Mouse (Mus musculus) hindbrain, embryonic 13.5 days (tissue): ENCODE results near the gene Cox4i2. TPM values are rescaled to one million over a fixed set of nuclear protein-coding genes. Genes with fewer than 3 reads are reported as not detected.
A peak's percentile ranks its signal among the peaks of the same experiment; 100 is the strongest.

ENCODE experiments used
- ATAC-seq: fragments of 200-750 bp; cut with Nextera tagmentation; 2 replicates; pipeline ENCODE4 v1.8.0; 2017; ENCODE audit warnings: moderate TSS enrichment; ENCODE audit not compliant: low FRiP score
- H3K27ac ChIP-seq: fragments of 300-500 bp; sonication (generic); 2 replicates; pipeline ENCODE4 v1.5.1; 2015; ENCODE audit warnings: inconsistent platforms, mild to moderate bottlenecking, moderate library complexity
- H3K27me3 ChIP-seq: fragments of 300-500 bp; sonication (generic); 2 replicates; pipeline ENCODE4 v1.6.1; 2015; ENCODE audit warnings: mild to moderate bottlenecking, inconsistent platforms
- H3K36me3 ChIP-seq: fragments of 300-500 bp; sonication (generic); 2 replicates; pipeline ENCODE4 v1.6.1; 2015; ENCODE audit warnings: mild to moderate bottlenecking, inconsistent platforms
- H3K4me1 ChIP-seq: fragments of 300-500 bp; sonication (generic); replicated peaks from 2 replicates; pipeline ENCODE4 v1.6.1; 2015; ENCODE audit warnings: inconsistent platforms
- H3K4me2 ChIP-seq: fragments of 300-500 bp; sonication (generic); 2 replicates; pipeline ENCODE4 v1.6.1; 2015; ENCODE audit warnings: inconsistent platforms, mild to moderate bottlenecking, moderate library complexity
- H3K4me3 ChIP-seq: fragments of 300-500 bp; sonication (generic); 2 replicates; pipeline ENCODE4 v1.5.1; 2015; ENCODE audit warnings: mild to moderate bottlenecking, inconsistent platforms
- H3K9ac ChIP-seq: fragments of 300-500 bp; sonication (generic); 2 replicates; pipeline ENCODE4 v1.6.1; 2015; ENCODE audit warnings: mild to moderate bottlenecking, inconsistent platforms
- H3K9me3 ChIP-seq: fragments of 300-500 bp; sonication (generic); 2 replicates; pipeline ENCODE4 v1.6.1; 2016; ENCODE audit warnings: inconsistent platforms
- WGBS: fragments of 180-500 bp; shearing (Covaris S2); methylation state at CpG from one replicate; pipeline ENCODE4 v1.1.7; 2015; 5-methylcytosine and 5-hydroxymethylcytosine counted together
- polyA plus RNA-seq: library from polyadenylated mRNA; unstranded; fragments of >200 nt; fragmentation: Nextera tagmentation; extraction: Ambion mirVana; gene quantifications from 2 replicates; pipeline ENCODE4 v1.2.1, GENCODE M21; 2015

Gene Cox4i2
- polyA plus RNA-seq, 1 experiment from 2014 or later = 5.4 TPM

- ATAC-seq = no peak
- WGBS = under 1% methylated on average over 22 of the region's 22 CpGs
- Histone ChIP-seq H3K9ac (peak overlapping the region; percentile 79), H3K27me3 (no peaks in the 10 kb centered on the region), H3K9me3 (no peaks in the 10 kb centered on the region), H3K27ac (peak overlapping the region; percentile 85), H3K4me2 (peak overlapping the region; percentile 91), H3K4me3 (peak overlapping the region; percentile 58), H3K36me3 (no peaks in the 10 kb centered on the region), H3K4me1 (peaks cover 69% of the 10 kb centered on the region)
These were observed 17.2 kb upstream of the Cox4i2 start for GRCm38 (mm10) chr2:152736748-152737147.

GRCm38 (mm10) chr2:152737306-152738221 is 16.4 kb upstream of the Cox4i2 start:
- H3K9me3 ChIP-seq = no peaks in the 10 kb centered on the region
- peak overlapping the region; percentile 58 for H3K4me3 ChIP-seq
- H3K27me3 ChIP-seq = no peaks in the 10 kb centered on the region
- H3K4me1 ChIP-seq = peaks cover 73% of the 10 kb centered on the region
- H3K4me2 ChIP-seq = peak overlapping the region; percentile 91
- H3K27ac ChIP-seq = peak overlapping the region; percentile 85
- ATAC-seq = no peak
- peak overlapping the region; percentile 79 for H3K9ac ChIP-seq
- 7% methylated on average over 10 of the region's 10 CpGs for WGBS
- H3K36me3 ChIP-seq = no peaks in the 10 kb centered on the region

GRCm38 (mm10) chr2:152738341-152738740 is 15.6 kb upstream of the Cox4i2 start:
- H3K9ac ChIP-seq = peak overlapping the region; percentile 79
- 54% methylated on average over 2 of the region's 2 CpGs for WGBS
- no peak for ATAC-seq

GRCm38 (mm10) chr2:152739031-152739841 is 14.7 kb upstream of the Cox4i2 start:
- Histone ChIP-seq H3K27me3 (no peaks in the 10 kb centered on the region), H3K4me1 (peaks cover 72% of the 10 kb centered on the region), H3K27ac (peak overlapping the region; percentile 85), H3K9ac (peak overlapping the region; percentile 74), H3K36me3 (no peaks in the 10 kb centered on the region), H3K9me3 (no peaks in the 10 kb centered on the region), H3K4me3 (peak overlapping the region; percentile 44), H3K4me2 (peak overlapping the region; percentile 91)
- WGBS = under 1% methylated on average over 35 of the region's 36 CpGs
- peak; percentile 23; the same call in 1 of the 2 replicates for ATAC-seq

More at GRCm38 (mm10) chr2:152738341-152738740, 15.6 kb upstream of the Cox4i2 start:
- Histone ChIP-seq H3K4me1 (peaks cover 73% of the 10 kb centered on the region), H3K9me3 (no peaks in the 10 kb centered on the region), H3K27ac (peak overlapping the region; percentile 85), H3K4me3 (peak overlapping the region; percentile 58), H3K36me3 (no peaks in the 10 kb centered on the region), H3K27me3 (no peaks in the 10 kb centered on the region), H3K4me2 (peak overlapping the region; percentile 91)

- no peak for ATAC-seq
- 26% methylated on average over 3 of the region's 3 CpGs for WGBS
- peaks cover 66% of the 10 kb centered on the region for H3K4me1 ChIP-seq
- no peak overlapping the region for H3K4me3 ChIP-seq
- H3K27me3 ChIP-seq = no peaks in the 10 kb centered on the region
- H3K9me3 ChIP-seq = no peaks in the 10 kb centered on the region
- peak overlapping the region; percentile 85 for H3K27ac ChIP-seq
- H3K36me3 ChIP-seq = no peaks in the 10 kb centered on the region
- H3K9ac ChIP-seq = no peak overlapping the region
- H3K4me2 ChIP-seq = peak overlapping the region; percentile 91
These were observed 14.1 kb upstream of the Cox4i2 start for GRCm38 (mm10) chr2:152739842-152740260.

- no peak overlapping the region for H3K27ac ChIP-seq
- H3K4me2 ChIP-seq = no peak overlapping the region
- no peak overlapping the region for H3K9ac ChIP-seq
- H3K9me3 ChIP-seq = no peaks in the 10 kb centered on the region
- H3K27me3 ChIP-seq = no peaks in the 10 kb centered on the region
- no peak overlapping the region for H3K4me3 ChIP-seq
- ATAC-seq = no peak
- H3K36me3 ChIP-seq = no peaks in the 10 kb centered on the region
- H3K4me1 ChIP-seq = peaks cover 61% of the 10 kb centered on the region
- WGBS = 59% methylated on average over 5 of the region's 5 CpGs
These were observed 13.5 kb upstream of the Cox4i2 start for GRCm38 (mm10) chr2:152740490-152740889.

GRCm38 (mm10) chr2:152741153-152742041 is 12.6 kb upstream of the Cox4i2 start:
- Histone ChIP-seq H3K9ac (peak overlapping the region; percentile 19; the same call in 1 of the 2 replicates), H3K27me3 (no peaks in the 10 kb centered on the region), H3K4me1 (peaks cover 52% of the 10 kb centered on the region), H3K4me3 (no peak overlapping the region), H3K9me3 (no peaks in the 10 kb centered on the region), H3K27ac (peak overlapping the region; percentile 62), H3K36me3 (no peaks in the 10 kb centered on the region), H3K4me2 (peak overlapping the region; percentile 25; the same call in 1 of the 2 replicates)
- ATAC-seq = peak; percentile 32; the same call in 1 of the 2 replicates
- 44% methylated on average over 14 of the region's 14 CpGs for WGBS

- no peaks in the 10 kb centered on the region for H3K36me3 ChIP-seq
- H3K27ac ChIP-seq = peak overlapping the region; percentile 62; the same call in 1 of the 2 replicates
- no peak for ATAC-seq
- WGBS = 21% methylated on average over 10 of the region's 10 CpGs
- H3K4me2 ChIP-seq = no peak overlapping the region
- H3K9ac ChIP-seq = no peak overlapping the region
- no peaks in the 10 kb centered on the region for H3K9me3 ChIP-seq
- no peak overlapping the region for H3K4me3 ChIP-seq
- peaks cover 43% of the 10 kb centered on the region for H3K4me1 ChIP-seq
- H3K27me3 ChIP-seq = no peaks in the 10 kb centered on the region
These were observed 11.5 kb upstream of the Cox4i2 start for GRCm38 (mm10) chr2:152742435-152742834.

GRCm38 (mm10) chr2:152756474-152757393 is 2.8 kb downstream of the Cox4i2 start:
- peaks cover 19% of the 10 kb centered on the region for H3K27me3 ChIP-seq
- H3K4me2 ChIP-seq = no peak overlapping the region
- whole genome bisulfite sequencing = 57% methylated on average over 17 of the region's 17 CpGs
- H3K4me3 ChIP-seq = no peak overlapping the region
- no peak overlapping the region for H3K9ac ChIP-seq
- H3K36me3 ChIP-seq = no peaks in the 10 kb centered on the region
- H3K27ac ChIP-seq = no peak overlapping the region; the same call in 1 of the 2 replicates
- H3K9me3 ChIP-seq = no peaks in the 10 kb centered on the region
- peak; percentile 19; the same call in 1 of the 2 replicates for ATAC-seq
- peaks cover 32% of the 10 kb centered on the region for H3K4me1 ChIP-seq

GRCm38 (mm10) chr2:152757478-152757877 is 3.5 kb downstream of the Cox4i2 start:
- no peaks in the 10 kb centered on the region for H3K36me3 ChIP-seq
- 69% methylated on average over 2 of the region's 2 CpGs for WGBS
- no peak overlapping the region for H3K4me2 ChIP-seq
- H3K9ac ChIP-seq = no peak overlapping the region
- H3K9me3 ChIP-seq = no peaks in the 10 kb centered on the region
- no peak overlapping the region for H3K27ac ChIP-seq
- peaks cover 32% of the 10 kb centered on the region for H3K4me1 ChIP-seq
- H3K27me3 ChIP-seq = peaks cover 19% of the 10 kb centered on the region
- no peak for ATAC-seq
- no peak overlapping the region for H3K4me3 ChIP-seq
